Mouse (Mus musculus) testis, postnatal 14 days (tissue): ENCODE data around the gene Ccl1.
A peak's percentile ranks its signal among the peaks of the same experiment; 100 is the strongest.

Experiments used
- DNase-seq: peaks from one replicate; pipeline ENCODE4 v3.0.0; 2021; ENCODE audit warnings: low spot score

The Ccl1 gene

GRCm38 (mm10) chr11:82205221-82205620 lies 100.3 kb downstream of the Ccl1 start:
- no peak for DNase-seq

- no peak for DNase-seq
These were observed 101.8 kb downstream of the Ccl1 start for GRCm38 (mm10) chr11:82203706-82204105.

GRCm38 (mm10) chr11:82197774-82198173 lies 107.7 kb downstream of the Ccl1 start:
- DNase-seq, result no peak

- no peak for DNase-seq
These were observed 110.5 kb downstream of the Ccl1 start for GRCm38 (mm10) chr11:82194980-82195379.

GRCm38 (mm10) chr11:82193826-82194225 lies 111.7 kb downstream of the Ccl1 start:
- DNase-seq, result no peak

GRCm38 (mm10) chr11:82189782-82190563 lies 115.5 kb downstream of the Ccl1 start:
- no peak for DNase-seq

- DNase-seq, result no peak
These were observed 119.8 kb downstream of the Ccl1 start for GRCm38 (mm10) chr11:82185684-82186083.

- no peak for DNase-seq
These were observed 122.1 kb downstream of the Ccl1 start for GRCm38 (mm10) chr11:82183281-82183935.

- DNase-seq, result no peak
These were observed 123.1 kb downstream of the Ccl1 start for GRCm38 (mm10) chr11:82182401-82182800.

GRCm38 (mm10) chr11:82181331-82181730 lies 124.2 kb downstream of the Ccl1 start:
- no peak for DNase-seq

GRCm38 (mm10) chr11:82178161-82178560 lies 127.3 kb downstream of the Ccl1 start:
- no peak for DNase-seq

- DNase-seq, result no peak
These were observed 127.8 kb downstream of the Ccl1 start for GRCm38 (mm10) chr11:82177711-82178110.

- no peak for DNase-seq
These were observed 130.7 kb downstream of the Ccl1 start for GRCm38 (mm10) chr11:82174794-82175193.

GRCm38 (mm10) chr11:82173491-82173890 lies 132.0 kb downstream of the Ccl1 start:
- no peak for DNase-seq

- no peak for DNase-seq
These were observed 134.0 kb downstream of the Ccl1 start for GRCm38 (mm10) chr11:82171316-82172071.

- DNase-seq, result no peak
These were observed 136.0 kb downstream of the Ccl1 start for GRCm38 (mm10) chr11:82169456-82169855.

GRCm38 (mm10) chr11:82168308-82168707 lies 137.2 kb downstream of the Ccl1 start:
- DNase-seq, result no peak

- DNase-seq, result peak; percentile 21
These were observed 142.2 kb downstream of the Ccl1 start for GRCm38 (mm10) chr11:82163285-82163684.

GRCm38 (mm10) chr11:82159126-82159525 lies 146.4 kb downstream of the Ccl1 start:
- DNase-seq, result no peak

- DNase-seq, result no peak
These were observed 165.9 kb downstream of the Ccl1 start for GRCm38 (mm10) chr11:82139492-82140094.

- DNase-seq, result no peak
These were observed 169.3 kb downstream of the Ccl1 start for GRCm38 (mm10) chr11:82136196-82136595.

- no peak for DNase-seq
These were observed 172.5 kb downstream of the Ccl1 start for GRCm38 (mm10) chr11:82132977-82133376.
